Comparison of ENCODE assay signal across 15 mouse cellular contexts in the genomic region with DNA sequence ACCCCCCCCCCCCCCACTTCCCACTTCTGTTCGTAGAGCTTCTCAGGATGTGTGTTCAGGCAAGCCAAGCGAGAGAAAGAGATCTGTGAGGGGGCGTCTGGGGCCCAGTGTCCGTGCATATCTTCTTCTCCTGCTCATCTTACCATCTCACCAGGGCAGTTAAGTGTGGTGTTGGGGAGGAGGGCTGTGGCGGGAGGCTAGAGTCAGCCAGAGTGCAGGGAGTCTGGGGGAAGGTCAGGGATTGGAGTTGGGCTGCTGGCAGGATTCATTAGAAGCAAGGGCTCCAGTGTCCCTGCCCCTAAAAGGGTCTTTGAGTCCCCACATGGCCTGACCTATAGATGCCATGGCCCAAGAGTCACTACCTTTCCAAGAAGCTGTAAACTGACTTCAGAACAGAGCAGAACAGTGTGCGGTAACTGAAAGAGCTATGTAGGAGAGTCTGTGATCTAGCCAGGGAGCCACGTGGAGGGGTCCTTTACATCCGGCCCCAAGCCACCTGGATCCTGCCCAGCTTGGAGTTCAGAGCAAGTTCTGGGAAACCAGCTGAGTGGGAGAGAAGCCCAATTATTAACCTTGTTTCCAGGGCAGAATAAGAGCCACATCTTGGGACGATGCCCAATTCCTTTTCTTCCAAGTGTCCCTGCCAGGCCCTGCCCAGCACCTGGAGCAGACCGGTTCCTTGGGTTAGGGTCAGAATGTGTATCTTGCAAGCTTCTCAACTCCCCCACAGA. TPM values are rescaled to one million over a fixed set of nuclear protein-coding genes. Genes with fewer than 3 reads are reported as not detected.
DNase-seq lines count a peak whose midpoint lies in the region; ATAC-seq lines count a peak whose summit lies in the region.
"Had no signal": no experiment of that assay in that cellular context is flagged by ENCODE, and none has a peak within 500 bp of the region (broad histone marks: within the 10 kb centered on the region; RNA-seq: fewer than 3 reads in every experiment).

No protein-coding gene starts in this region.

- H3K27ac ChIP-seq in hindbrain, embryonic 13.5 days, result 0 out of 2 replicates have a peak overlapping the region, but pooled peaks have one; percentile 14
- H3K27ac ChIP-seq in hindbrain, embryonic 10.5 days, result no peak overlapping the region
- peak overlapping the region; percentile 98 for H3K27ac ChIP-seq in forebrain, embryonic 14.5 days (ENCODE audit: low read depth, low read length)
- no peak overlapping the region for H3K27ac ChIP-seq in limb, embryonic 10.5 days
- H3K27ac ChIP-seq: midbrain, embryonic 10.5 days had no signal

- no peaks in the 10 kb centered on the region for H3K9me3 ChIP-seq in hindbrain, embryonic 13.5 days
- no peaks in the 10 kb centered on the region for H3K9me3 ChIP-seq in hindbrain, embryonic 10.5 days
- H3K9me3 ChIP-seq in forebrain, embryonic 14.5 days (replicated peaks; ENCODE audit: control insufficient read depth, low read length), result no peaks in the 10 kb centered on the region
- no peaks in the 10 kb centered on the region for H3K9me3 ChIP-seq in limb, embryonic 10.5 days (replicated peaks)
- H3K9me3 ChIP-seq: midbrain, embryonic 10.5 days had no signal

- no peak overlapping the region for H3K4me2 ChIP-seq in hindbrain, embryonic 13.5 days
- H3K4me2 ChIP-seq in forebrain, embryonic 14.5 days (ENCODE audit: low read length), result peak overlapping the region; percentile 51

- H3K4me1 ChIP-seq in hindbrain, embryonic 13.5 days (replicated peaks), result peaks cover 48% of the 10 kb centered on the region
- peaks cover 17% of the 10 kb centered on the region for H3K4me1 ChIP-seq in hindbrain, embryonic 10.5 days (replicated peaks)
- H3K4me1 ChIP-seq in forebrain, embryonic 14.5 days (ENCODE audit: control insufficient read depth, insufficient read depth, low read length), result peaks cover 27% of the 10 kb centered on the region
- H3K4me1 ChIP-seq in limb, embryonic 10.5 days, result peaks cover 17% of the 10 kb centered on the region

- H3K4me3 ChIP-seq in hindbrain, embryonic 13.5 days, result no peak overlapping the region
- no peak overlapping the region for H3K4me3 ChIP-seq in hindbrain, embryonic 10.5 days
- H3K4me3 ChIP-seq in forebrain, embryonic 14.5 days (ENCODE audit: low read depth, low read length), result no peak overlapping the region
- no peak overlapping the region for H3K4me3 ChIP-seq in limb, embryonic 10.5 days
- H3K4me3 ChIP-seq: midbrain, embryonic 10.5 days had no signal

- peaks cover 98% of the 10 kb centered on the region for H3K27me3 ChIP-seq in hindbrain, embryonic 13.5 days
- H3K27me3 ChIP-seq in hindbrain, embryonic 10.5 days (ENCODE audit: insufficient read depth, poor library complexity, severe bottlenecking), result peaks cover 100% of the 10 kb centered on the region
- H3K27me3 ChIP-seq in forebrain, embryonic 14.5 days (replicated peaks; ENCODE audit: control insufficient read depth, insufficient read depth, low read length), result peaks cover 87% of the 10 kb centered on the region
- H3K27me3 ChIP-seq in limb, embryonic 10.5 days (ENCODE audit: low read depth, poor library complexity, severe bottlenecking), result peaks cover 100% of the 10 kb centered on the region

- DNase-seq in hindbrain, embryonic 10.5 days (ENCODE audit: low spot score), result no peak
- peak; percentile 27 to 33 for DNase-seq in right cerebral cortex, postnatal 10 days (ENCODE audit: low spot score in 2 of 2)
- no peak for DNase-seq in right cerebral cortex, postnatal 14 days
- peak; percentile 49 for DNase-seq in forebrain, embryonic 14.5 days (ENCODE audit: low spot score)
- DNase-seq in urinary bladder, postnatal 10 days (ENCODE audit: low spot score), result no peak
- DNase-seq in limb, embryonic 10.5 days (ENCODE audit: low spot score), result no peak
- DNase-seq: lung, adult 2 months; thymus, adult 18-20 months had no signal

- H3K9ac ChIP-seq in hindbrain, embryonic 13.5 days, result no peak overlapping the region
- H3K9ac ChIP-seq in forebrain, embryonic 14.5 days (ENCODE audit: low read length), result peak overlapping the region; percentile 90

- WGBS in hindbrain, embryonic 13.5 days, result 1% methylated on average over 10 of the region's 10 CpGs
- WGBS in hindbrain, embryonic 10.5 days, result 2% methylated on average over 10 of the region's 10 CpGs
- WGBS in forebrain, embryonic 14.5 days, result 1% methylated on average over 10 of the region's 10 CpGs
- WGBS in limb, embryonic 10.5 days, result 4% methylated on average over 10 of the region's 10 CpGs

- ATAC-seq in hindbrain, embryonic 13.5 days (ENCODE audit: low FRiP score), result no peak
- ATAC-seq in forebrain, embryonic 14.5 days, result no peak
- ATAC-seq: Patski had no signal

- H3K36me3 ChIP-seq in hindbrain, embryonic 13.5 days, result no peaks in the 10 kb centered on the region
- no peaks in the 10 kb centered on the region for H3K36me3 ChIP-seq in hindbrain, embryonic 10.5 days
- H3K36me3 ChIP-seq in forebrain, embryonic 14.5 days (ENCODE audit: control insufficient read depth, insufficient read depth, low read length), result 0 out of 2 replicates have a peak, but pooled peaks cover 16% of the 10 kb centered on the region
- no peaks in the 10 kb centered on the region for H3K36me3 ChIP-seq in limb, embryonic 10.5 days
- H3K36me3 ChIP-seq: midbrain, embryonic 10.5 days had no signal

RNA-seq across cellular contexts. Expression of gene Neurod2, which starts 6.1 kb away (rescaled TPM):
- 24.6 and 30.7 TPM in 2 replicates for polyA plus RNA-seq in hindbrain, embryonic 13.5 days (2015; fragmentation: Nextera tagmentation; extraction: Ambion mirVana)
- polyA plus RNA-seq in hindbrain, embryonic 10.5 days (2016; fragmentation: Nextera tagmentation; extraction: Ambion mirVana), result 0.07 and 0.13 TPM in 2 replicates
- 64.1 and 90.9 TPM in 2 replicates for polyA plus RNA-seq in forebrain, embryonic 14.5 days (2014; fragmentation: Nextera tagmentation; extraction: Ambion mirVana)
- not detected in 2 replicates for polyA plus RNA-seq in limb, embryonic 10.5 days (2016; fragmentation: Nextera tagmentation; extraction: Ambion mirVana)
- polyA plus RNA-seq: C2C12; heart, postnatal 0 days; kidney, adult 2 months; liver, adult 2 months; lung, adult 2 months; Patski had no signal

RNA-seq across cellular contexts. Expression of gene Ppp1r1b, which starts 24.9 kb away (rescaled TPM):
- polyA plus RNA-seq in hindbrain, embryonic 13.5 days (2015; fragmentation: Nextera tagmentation; extraction: Ambion mirVana), result 1.1 and 2.4 TPM in 2 replicates
- polyA plus RNA-seq in hindbrain, embryonic 10.5 days (2016; fragmentation: Nextera tagmentation; extraction: Ambion mirVana), result 1.0 and 1.3 TPM in 2 replicates
- polyA plus RNA-seq in forebrain, embryonic 14.5 days (2014; fragmentation: Nextera tagmentation; extraction: Ambion mirVana), result 33.1 and 42.2 TPM in 2 replicates
- 0.13 TPM in 2 replicates for polyA plus RNA-seq in limb, embryonic 10.5 days (2016; fragmentation: Nextera tagmentation; extraction: Ambion mirVana)

RNA-seq across cellular contexts. Expression of gene Stard3, which starts 34.9 kb away (rescaled TPM):
- 44.4 and 44.7 TPM in 2 replicates for polyA plus RNA-seq in hindbrain, embryonic 13.5 days (2015; fragmentation: Nextera tagmentation; extraction: Ambion mirVana)
- polyA plus RNA-seq in hindbrain, embryonic 10.5 days (2016; fragmentation: Nextera tagmentation; extraction: Ambion mirVana), result 55.5 and 57.8 TPM in 2 replicates
- 43.8 and 46.6 TPM in 2 replicates for polyA plus RNA-seq in forebrain, embryonic 14.5 days (2014; fragmentation: Nextera tagmentation; extraction: Ambion mirVana)
- 37.8 and 41.3 TPM in 2 replicates for polyA plus RNA-seq in limb, embryonic 10.5 days (2016; fragmentation: Nextera tagmentation; extraction: Ambion mirVana)

Comparison
In these comparisons a context has a peak if more than half of its experiments do, and no peak if none do; other contexts are left out.
1. H3K27ac ChIP-seq: peak in hindbrain, embryonic 13.5 days (single experiment) and forebrain, embryonic 14.5 days (single experiment); none in hindbrain, embryonic 10.5 days (single experiment) and limb, embryonic 10.5 days (single experiment).
2. DNase-seq: peak in right cerebral cortex, postnatal 10 days (2 of 2) and forebrain, embryonic 14.5 days (single experiment); none in hindbrain, embryonic 10.5 days (single experiment), right cerebral cortex, postnatal 14 days (single experiment), urinary bladder, postnatal 10 days (single experiment) and limb, embryonic 10.5 days (single experiment).
3. RNA of gene Neurod2, which starts 6.1 kb away (polyA plus RNA-seq): 64.1 to 90.9 TPM in forebrain, embryonic 14.5 days and 24.6 to 30.7 TPM in hindbrain, embryonic 13.5 days; 0.07 to 0.13 TPM in hindbrain, embryonic 10.5 days and not detected in limb, embryonic 10.5 days; every median in the first group is over 10 times any median in the second.
4. RNA of gene Ppp1r1b, which starts 24.9 kb away (polyA plus RNA-seq): 33.1 to 42.2 TPM in forebrain, embryonic 14.5 days; 1.1 to 2.4 TPM in hindbrain, embryonic 13.5 days, 1.0 to 1.3 TPM in hindbrain, embryonic 10.5 days and 0.13 TPM in limb, embryonic 10.5 days; every median in the first group is over 10 times any median in the second.